ENCODE assay signal across 31 mouse cellular contexts in the genomic region with DNA sequence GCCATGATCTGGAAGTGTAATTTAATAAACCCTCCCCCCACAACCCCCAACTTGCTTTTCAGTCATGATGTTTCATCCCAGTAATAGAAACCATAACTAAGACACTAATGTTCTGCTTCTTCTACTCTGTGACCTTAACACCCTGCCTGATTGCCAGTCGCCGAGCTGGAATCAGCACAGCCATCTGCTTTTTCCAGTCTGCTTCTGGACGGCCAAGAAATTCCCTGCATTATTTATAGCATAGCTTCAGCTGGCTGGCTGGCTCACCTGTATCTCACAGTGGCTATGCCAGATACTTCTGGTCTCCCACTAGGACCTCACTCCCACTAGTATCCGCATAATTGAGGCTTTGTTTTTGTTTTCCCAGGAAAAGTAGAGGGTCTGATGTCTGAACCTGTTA. TPM values are rescaled to one million over a fixed set of nuclear protein-coding genes. Genes with fewer than 3 reads are reported as not detected.
DNase-seq lines count a peak whose midpoint lies in the region; ATAC-seq lines count a peak whose summit lies in the region.
"Had no signal": no experiment of that assay in that cellular context is flagged by ENCODE, and none has a peak within 500 bp of the region (broad histone marks: within the 10 kb centered on the region; RNA-seq: fewer than 3 reads in every experiment).

No protein-coding gene starts in this region.

- peak; percentile 29 to 42 for DNase-seq in cerebellum, adult 18-20 months
- DNase-seq in cerebellum, postnatal 4 days (ENCODE audit: low spot score in 2 of 2), result no peak
- DNase-seq in heart, postnatal 10 days, result peak; percentile 38 to 44
- peak; percentile 28 to 32 for DNase-seq in cerebellum, postnatal 36 days
- peak; percentile 70 for DNase-seq in skeletal muscle tissue, adult 2 months (ENCODE audit: low read depth, low spot score)
- DNase-seq in kidney, adult 9 months, result no peak
- DNase-seq: adrenal gland, postnatal 14 days; liver, embryonic 13.5 days; thymus, adult 18-20 months; thymus, postnatal 4 days had no signal

- no peaks in the 10 kb centered on the region for H3K9me3 ChIP-seq in heart, embryonic 11.5 days (replicated peaks; ENCODE audit: control insufficient read depth, low read length)
- H3K9me3 ChIP-seq in hindbrain, embryonic 12.5 days (replicated peaks), result no peaks in the 10 kb centered on the region
- H3K9me3 ChIP-seq: embryonic facial prominence, embryonic 12.5 days; forebrain, embryonic 13.5 days; liver, embryonic 13.5 days; lung, embryonic 15.5 days; midbrain, embryonic 13.5 days; stomach, embryonic 15.5 days had no signal

- no peaks in the 10 kb centered on the region for H3K27me3 ChIP-seq in heart, embryonic 11.5 days (ENCODE audit: control insufficient read depth, insufficient read depth, low read length)
- no peaks in the 10 kb centered on the region for H3K27me3 ChIP-seq in hindbrain, embryonic 12.5 days
- H3K27me3 ChIP-seq: CH12.LX; embryonic facial prominence, embryonic 12.5 days; forebrain, embryonic 13.5 days; liver, embryonic 13.5 days; lung, embryonic 15.5 days; midbrain, embryonic 13.5 days; stomach, embryonic 15.5 days had no signal

- intact Hi-C loops in heart, postnatal 10 days (cut with DNase I), result no loop called here

- no peaks in the 10 kb centered on the region for H3K36me3 ChIP-seq in heart, embryonic 11.5 days (ENCODE audit: control insufficient read depth, insufficient read depth, low read length)
- H3K36me3 ChIP-seq in hindbrain, embryonic 12.5 days, result no peaks in the 10 kb centered on the region
- H3K36me3 ChIP-seq: embryonic facial prominence, embryonic 12.5 days; liver, embryonic 13.5 days; lung, embryonic 15.5 days; midbrain, embryonic 13.5 days; stomach, embryonic 15.5 days had no signal

- no peak overlapping the region for H3K9ac ChIP-seq in heart, embryonic 11.5 days (ENCODE audit: low read depth, low read length)
- H3K9ac ChIP-seq in hindbrain, embryonic 12.5 days, result no peak overlapping the region
- H3K9ac ChIP-seq: embryonic facial prominence, embryonic 12.5 days; forebrain, embryonic 13.5 days; liver, embryonic 13.5 days; lung, embryonic 15.5 days; midbrain, embryonic 13.5 days; stomach, embryonic 15.5 days had no signal

- no peak for ATAC-seq in heart, embryonic 11.5 days (replicated peaks; ENCODE audit: insufficient number of reproducible peaks, low FRiP score, low TSS enrichment)
- no peak for ATAC-seq in hindbrain, embryonic 12.5 days (ENCODE audit: low FRiP score)
- ATAC-seq: forebrain, embryonic 13.5 days; hindbrain, postnatal 0 days; intestine, postnatal 0 days; midbrain, embryonic 13.5 days had no signal

- no peak overlapping the region for H3K4me2 ChIP-seq in heart, embryonic 11.5 days
- H3K4me2 ChIP-seq in hindbrain, embryonic 12.5 days (replicated peaks), result no peak overlapping the region
- H3K4me2 ChIP-seq: embryonic facial prominence, embryonic 12.5 days; forebrain, embryonic 13.5 days; liver, embryonic 13.5 days; lung, embryonic 15.5 days; midbrain, embryonic 13.5 days; stomach, embryonic 15.5 days had no signal

- WGBS in heart, embryonic 11.5 days (ENCODE audit: insufficient replicate concordance), result 46% methylated on average over 4 of the region's 4 CpGs
- 79% methylated on average over 4 of the region's 4 CpGs for WGBS in hindbrain, embryonic 12.5 days

- no peak overlapping the region for H3K27ac ChIP-seq in heart, embryonic 11.5 days (ENCODE audit: low read depth, low read length)
- H3K27ac ChIP-seq in hindbrain, embryonic 12.5 days, result no peak overlapping the region
- H3K27ac ChIP-seq: embryonic facial prominence, embryonic 12.5 days; forebrain, embryonic 13.5 days; hindbrain, postnatal 0 days; liver, embryonic 13.5 days; lung, embryonic 15.5 days; midbrain, embryonic 13.5 days; stomach, embryonic 15.5 days had no signal

- no peaks in the 10 kb centered on the region for H3K4me1 ChIP-seq in heart, embryonic 11.5 days (ENCODE audit: control insufficient read depth, insufficient read depth, low read length)
- no peaks in the 10 kb centered on the region for H3K4me1 ChIP-seq in hindbrain, embryonic 12.5 days
- H3K4me1 ChIP-seq: embryonic facial prominence, embryonic 12.5 days; forebrain, embryonic 13.5 days; liver, embryonic 13.5 days; lung, embryonic 15.5 days; midbrain, embryonic 13.5 days; stomach, embryonic 15.5 days had no signal

- H3K4me3 ChIP-seq in heart, embryonic 11.5 days (ENCODE audit: low read depth, low read length), result no peak overlapping the region
- no peak overlapping the region for H3K4me3 ChIP-seq in hindbrain, embryonic 12.5 days
- H3K4me3 ChIP-seq: embryonic facial prominence, embryonic 12.5 days; erythroblast, embryonic 14.5 days; forebrain, embryonic 13.5 days; liver, embryonic 13.5 days; lung, embryonic 15.5 days; midbrain, embryonic 13.5 days; myocyte; stomach, embryonic 15.5 days had no signal

RNA-seq across cellular contexts. Expression of a gene that starts 14.7 kb away (rescaled TPM):
- 10 to 100 TPM; 21.8 to 23.0 TPM for total RNA-seq in heart, postnatal 10 days (2021)
- polyA plus RNA-seq in heart, embryonic 11.5 days (2014; fragmentation: Nextera tagmentation; extraction: Ambion mirVana), result 10.2 and 13.9 TPM in 2 replicates
- 12.7 and 12.9 TPM in 2 replicates for polyA plus RNA-seq in hindbrain, embryonic 12.5 days (2016; fragmentation: Nextera tagmentation; extraction: Ambion mirVana)

RNA-seq across cellular contexts. Expression of a gene that starts 20.5 kb away (rescaled TPM):
- 1 to 10 TPM; 6.8 to 8.4 TPM for total RNA-seq in heart, postnatal 10 days (2021)
- polyA plus RNA-seq in heart, embryonic 11.5 days (2014; fragmentation: Nextera tagmentation; extraction: Ambion mirVana), result 20.2 and 20.9 TPM in 2 replicates
- 17.2 and 18.0 TPM in 2 replicates for polyA plus RNA-seq in hindbrain, embryonic 12.5 days (2016; fragmentation: Nextera tagmentation; extraction: Ambion mirVana)

RNA-seq across cellular contexts. Expression of a gene that starts 42.0 kb away (rescaled TPM):
- total RNA-seq in heart, postnatal 10 days (2021), result not detected
- not detected in 2 replicates for polyA plus RNA-seq in heart, embryonic 11.5 days (2014; fragmentation: Nextera tagmentation; extraction: Ambion mirVana)
- not detected in 2 replicates for polyA plus RNA-seq in hindbrain, embryonic 12.5 days (2016; fragmentation: Nextera tagmentation; extraction: Ambion mirVana)
- total RNA-seq: adrenal gland, postnatal 14 days; CH12.LX; granulocyte monocyte progenitor cell, adult 5-6 weeks; heart, postnatal 14 days; hindbrain, postnatal 0 days; layer of hippocampus, postnatal 10 days; left cerebral cortex, adult 8-10 months; MEL had no signal
- polyA plus RNA-seq: embryonic facial prominence, embryonic 12.5 days; erythroblast, embryonic 14.5 days; forebrain, embryonic 13.5 days; frontal cortex, adult 2 months; hindbrain, postnatal 0 days; intestine, postnatal 0 days; kidney, embryonic 16.5 days; limb, embryonic 11.5 days; liver, embryonic 13.5 days; lung, embryonic 15.5 days; midbrain, embryonic 13.5 days; myocyte; neural tube, embryonic 14.5 days; stomach, embryonic 15.5 days had no signal

Comparison
In these comparisons a context has a peak if more than half of its experiments do, and no peak if none do; other contexts are left out.
1. DNase-seq: peak in cerebellum, adult 18-20 months (2 of 2), heart, postnatal 10 days (2 of 2), cerebellum, postnatal 36 days (2 of 2) and skeletal muscle tissue, adult 2 months (single experiment); none in cerebellum, postnatal 4 days (0 of 2) and kidney, adult 9 months (single experiment).